Mouse (Mus musculus) megakaryocyte, embryonic 14.5 days (primary cell): Measurements from ENCODE around the gene Haus8.
"Not testable (repeated sequence)": the region's sequence is repeated elsewhere in the genome, so short reads cannot be mapped to it uniquely, and the experiment has no call there.

Source experiments
- FLI1 ChIP-seq: IDR thresholded peaks from 2 replicates; pipeline ENCODE4 v1.6.1; 2012; ENCODE audit warnings: low read length, inconsistent platforms, mixed read lengths
- GATA1 ChIP-seq: IDR thresholded peaks from 3 replicates; pipeline ENCODE4 v1.6.1; 2012; ENCODE audit warnings: mixed read lengths, low read length, inconsistent platforms, borderline replicate concordance

DNA sequence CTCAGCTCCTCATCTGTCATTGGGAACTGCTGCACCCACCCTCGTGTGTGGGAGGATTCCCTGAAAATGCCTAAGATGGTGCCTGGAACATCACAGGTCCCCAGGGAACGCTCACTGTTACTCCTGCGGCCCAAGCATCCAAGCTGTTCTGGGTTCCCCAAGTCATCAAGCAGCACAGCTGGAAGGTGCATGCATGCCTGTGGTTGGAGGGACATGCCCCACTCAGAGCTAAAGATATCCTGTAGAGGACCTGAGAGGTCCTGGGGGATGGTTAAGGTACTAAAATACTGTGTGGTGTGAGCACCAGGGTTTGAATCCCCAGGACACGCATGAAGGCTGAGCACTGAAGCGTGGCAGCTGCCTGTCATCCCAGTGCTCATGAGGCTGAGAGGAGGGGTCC is 45.9 kb upstream of the Haus8 start:
- not testable (repeated sequence) for TF ChIP-seq GATA1, FLI1
